Mouse (Mus musculus) c-Kit-positive CD71-positive TER-119-negative erythroid progenitor cells, embryonic 14.5 days (primary cell): ENCODE results near the gene Lrrc27.

ENCODE experiments used
- DNase-seq: peaks from one replicate; pipeline ENCODE4 v3.0.0-alpha.2; 2013; ENCODE audit warnings: low read depth

The Lrrc27 gene

GRCm38 (mm10) chr7:139214596-139215340, 2.0 kb downstream of the Lrrc27 start:
- DNase-seq, result no peak

GRCm38 (mm10) chr7:139215516-139215915, 2.7 kb downstream of the Lrrc27 start:
- DNase-seq, result no peak

- DNase-seq, result no peak
Observed at GRCm38 (mm10) chr7:139215946-139216345, 3.2 kb downstream of the Lrrc27 start.

- no peak for DNase-seq
Observed at GRCm38 (mm10) chr7:139216464-139216863, 3.7 kb downstream of the Lrrc27 start.

GRCm38 (mm10) chr7:139217046-139217445, 4.3 kb downstream of the Lrrc27 start:
- DNase-seq, result no peak

- DNase-seq, result no peak
Observed at GRCm38 (mm10) chr7:139218641-139219415, 6.0 kb downstream of the Lrrc27 start.

GRCm38 (mm10) chr7:139219486-139219885, 6.7 kb downstream of the Lrrc27 start:
- DNase-seq, result no peak

GRCm38 (mm10) chr7:139220303-139220702, 7.5 kb downstream of the Lrrc27 start:
- no peak for DNase-seq

GRCm38 (mm10) chr7:139221072-139221471, 8.3 kb downstream of the Lrrc27 start:
- no peak for DNase-seq

GRCm38 (mm10) chr7:139221856-139222255, 9.1 kb downstream of the Lrrc27 start:
- no peak for DNase-seq

GRCm38 (mm10) chr7:139222341-139222740, 9.6 kb downstream of the Lrrc27 start:
- no peak for DNase-seq

GRCm38 (mm10) chr7:139224070-139224469, 11.3 kb downstream of the Lrrc27 start:
- DNase-seq, result no peak

- DNase-seq, result no peak
Observed at GRCm38 (mm10) chr7:139224725-139225124, 11.9 kb downstream of the Lrrc27 start.

GRCm38 (mm10) chr7:139226416-139226815, 13.6 kb downstream of the Lrrc27 start:
- no peak for DNase-seq

- no peak for DNase-seq
Observed at GRCm38 (mm10) chr7:139228447-139229171, 15.8 kb downstream of the Lrrc27 start.

GRCm38 (mm10) chr7:139229837-139230236, 17.0 kb downstream of the Lrrc27 start:
- no peak for DNase-seq

- DNase-seq, result no peak
Observed at GRCm38 (mm10) chr7:139230241-139230640, 17.5 kb downstream of the Lrrc27 start.

GRCm38 (mm10) chr7:139233714-139234113, 20.9 kb downstream of the Lrrc27 start:
- peak; percentile 58 for DNase-seq

GRCm38 (mm10) chr7:139234426-139235188, 21.8 kb downstream of the Lrrc27 start:
- DNase-seq, result no peak

- no peak for DNase-seq
Observed at GRCm38 (mm10) chr7:139235651-139236358, 23.0 kb downstream of the Lrrc27 start.

GRCm38 (mm10) chr7:139239432-139239831, 26.6 kb downstream of the Lrrc27 start:
- no peak for DNase-seq
